Mouse (Mus musculus): ENCODE results near the gene Hba-a1.
"Not testable (repeated sequence)": the region's sequence is repeated elsewhere in the genome, so short reads cannot be mapped to it uniquely, and the experiment has no call there.

The Hba-a1 gene

GRCm38 (mm10) chr11:32296203-32296602 lies 12.9 kb downstream of the Hba-a1 start, which contains the start of gene Hba-a2:
Hba-a2 (plus strand) TSS chr11:32296489.
- DNase-seq (ENCODE audit: low read depth), result not testable (repeated sequence)

DNA sequence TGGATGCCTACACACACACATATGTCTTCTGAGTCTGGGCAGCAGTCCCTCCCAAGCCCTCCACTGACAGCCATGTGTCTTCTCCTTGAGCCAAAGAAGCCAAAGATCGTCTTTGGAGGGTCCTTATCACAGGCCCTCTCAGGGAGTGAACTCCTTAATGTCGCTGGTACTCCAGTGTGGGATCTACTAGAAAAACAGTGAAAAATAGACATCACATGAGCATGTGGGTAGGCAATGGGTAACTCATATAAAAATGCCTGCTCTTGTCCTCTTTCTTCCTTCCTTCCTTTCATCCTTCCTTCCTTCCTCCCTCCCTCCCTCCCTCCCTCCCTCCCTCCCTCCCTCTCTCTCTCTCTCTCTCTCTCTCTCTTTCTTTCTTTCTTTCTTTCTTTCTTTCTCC lies 14.1 kb downstream of the Hba-a1 start:
- DNase-seq (ENCODE audit: low read depth), result not testable (repeated sequence)

DNA sequence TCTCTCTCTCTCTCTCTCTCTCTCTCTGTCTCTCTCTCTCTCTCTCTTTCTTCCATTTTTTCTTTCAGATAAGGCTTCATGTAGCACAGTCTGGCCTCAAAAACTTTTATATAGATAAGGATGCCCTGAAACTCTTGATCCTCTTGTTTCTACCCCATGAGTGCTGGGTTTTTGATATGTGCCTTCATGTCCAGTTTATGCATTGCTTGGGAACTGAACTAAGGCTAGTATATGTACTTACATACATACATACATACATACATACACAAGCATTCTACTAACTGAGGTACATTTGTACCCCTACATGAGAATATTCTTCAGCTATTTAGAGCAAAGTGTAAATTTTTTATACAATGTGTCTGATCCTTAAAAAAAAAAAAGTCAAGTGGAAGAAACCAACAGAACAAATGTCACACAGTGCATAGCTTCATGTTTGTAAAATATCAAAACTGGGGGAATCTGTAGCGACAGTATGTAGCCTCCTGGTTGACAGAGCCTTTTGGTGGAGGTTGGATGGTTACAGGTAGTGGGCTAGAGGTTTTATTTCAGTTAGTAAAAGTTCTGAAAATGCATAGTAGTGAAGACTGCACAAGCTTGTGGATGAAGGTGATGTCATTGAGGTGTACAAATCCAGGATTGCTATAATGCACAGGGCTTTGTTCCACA lies 14.7 kb downstream of the Hba-a1 start:
- no peak for DNase-seq (ENCODE audit: low read depth)

DNA sequence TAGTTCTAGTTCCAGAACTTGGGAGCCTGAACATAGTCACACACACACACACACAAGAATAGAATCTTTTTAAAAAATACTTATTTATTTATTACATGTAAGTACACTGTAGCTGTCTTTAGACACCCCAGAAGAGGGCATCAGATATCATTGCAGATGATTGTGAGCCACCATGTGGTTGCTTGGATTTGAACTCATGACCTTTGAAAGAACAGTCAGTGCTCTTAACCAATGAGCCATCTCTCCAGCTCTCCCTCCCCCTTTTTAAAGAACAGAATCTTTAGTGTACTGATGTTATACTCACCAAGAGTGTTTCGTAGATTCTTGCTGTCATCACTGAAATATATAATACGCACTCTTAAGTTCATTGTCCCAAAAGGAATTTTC lies 15.2 kb downstream of the Hba-a1 start:
- no peak for DNase-seq (ENCODE audit: low read depth)

DNA sequence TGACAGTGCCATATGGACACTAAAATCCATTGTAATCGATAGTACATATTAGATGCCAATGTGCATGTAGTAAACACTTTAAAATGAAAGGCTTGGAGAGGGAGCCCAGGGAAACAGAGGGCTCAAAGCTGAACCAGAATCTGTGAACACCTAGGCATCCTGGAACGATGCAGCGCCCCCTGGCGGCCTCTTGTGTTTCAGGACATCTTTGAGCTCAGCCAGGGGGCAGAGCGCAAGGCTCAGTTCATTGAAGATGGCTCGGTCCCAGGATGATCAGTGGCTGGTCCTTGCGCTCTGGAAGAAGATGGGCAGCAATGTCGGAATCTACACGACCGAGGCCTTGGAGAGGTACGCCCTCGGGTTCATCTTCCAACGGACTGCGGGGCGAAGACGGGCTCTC lies 16.6 kb downstream of the Hba-a1 start, which contains the start of gene Hbq1a:
Hbq1a (plus strand) TSS at position 205 of the 400 bp plus-strand sequence.
- DNase-seq (ENCODE audit: low read depth), result peak; percentile 38

- DNase-seq (ENCODE audit: low read depth), result no peak
These were observed 17.3 kb downstream of the Hba-a1 start for GRCm38 (mm10) chr11:32300279-32301267.

GRCm38 (mm10) chr11:32301506-32301905 lies 18.2 kb downstream of the Hba-a1 start:
- no peak for DNase-seq (ENCODE audit: low read depth)

DNA sequence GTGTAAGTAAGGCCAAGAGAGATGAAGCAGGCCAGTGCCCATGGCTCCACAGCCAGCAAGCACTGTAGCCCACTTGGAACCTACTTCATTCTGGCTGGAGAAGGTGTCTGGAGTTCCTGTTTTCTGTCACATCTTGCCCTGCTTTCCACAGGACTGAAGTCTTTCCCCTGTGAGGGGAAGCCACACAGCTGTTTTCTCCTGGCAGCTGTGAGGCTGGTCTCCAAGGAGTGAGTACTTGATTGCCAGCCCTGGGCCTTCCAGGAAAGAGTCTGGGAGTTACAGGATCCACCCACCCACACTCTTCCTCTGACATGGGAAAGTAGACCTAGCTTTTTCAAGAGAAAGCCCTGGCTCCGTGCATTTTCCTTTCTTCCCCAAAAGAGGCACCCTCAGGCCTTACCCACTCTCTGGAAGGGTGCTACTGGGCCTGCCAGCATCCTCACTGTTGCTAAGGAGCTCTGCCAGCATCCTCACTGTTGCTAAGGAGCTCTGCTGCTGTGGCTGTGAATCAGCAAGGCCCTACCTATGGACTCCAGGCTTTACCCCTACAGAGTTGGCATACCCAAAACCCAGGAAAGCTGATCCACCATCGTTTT lies 19.6 kb downstream of the Hba-a1 start:
- no peak for DNase-seq (ENCODE audit: low read depth)

GRCm38 (mm10) chr11:32303455-32303854 lies 20.1 kb downstream of the Hba-a1 start:
- no peak for DNase-seq (ENCODE audit: low read depth)

- no peak for DNase-seq (ENCODE audit: low read depth)
These were observed 23.7 kb downstream of the Hba-a1 start for GRCm38 (mm10) chr11:32307006-32307405.

DNA sequence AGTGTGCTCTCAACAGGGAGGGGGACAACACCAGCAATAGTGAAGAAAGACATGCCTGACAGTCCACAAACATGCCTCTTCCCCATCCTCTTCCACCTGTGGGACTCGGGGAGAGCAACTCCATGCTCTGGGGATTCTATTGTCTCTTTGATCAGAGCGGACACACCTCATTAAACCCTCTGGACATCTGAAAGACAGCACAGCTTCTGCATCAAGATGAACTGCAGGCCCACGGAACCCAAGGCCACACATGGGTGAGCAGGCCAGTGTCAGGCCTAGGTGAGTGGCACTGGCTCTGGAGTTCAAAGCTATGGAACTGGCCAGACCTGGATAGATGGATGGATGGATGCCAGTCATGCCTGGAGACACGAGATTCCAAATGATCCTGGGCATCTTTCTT lies 26.1 kb downstream of the Hba-a1 start:
- no peak for DNase-seq (ENCODE audit: low read depth)

- no peak for DNase-seq (ENCODE audit: low read depth)
These were observed 26.6 kb downstream of the Hba-a1 start for GRCm38 (mm10) chr11:32309928-32310327.

DNA sequence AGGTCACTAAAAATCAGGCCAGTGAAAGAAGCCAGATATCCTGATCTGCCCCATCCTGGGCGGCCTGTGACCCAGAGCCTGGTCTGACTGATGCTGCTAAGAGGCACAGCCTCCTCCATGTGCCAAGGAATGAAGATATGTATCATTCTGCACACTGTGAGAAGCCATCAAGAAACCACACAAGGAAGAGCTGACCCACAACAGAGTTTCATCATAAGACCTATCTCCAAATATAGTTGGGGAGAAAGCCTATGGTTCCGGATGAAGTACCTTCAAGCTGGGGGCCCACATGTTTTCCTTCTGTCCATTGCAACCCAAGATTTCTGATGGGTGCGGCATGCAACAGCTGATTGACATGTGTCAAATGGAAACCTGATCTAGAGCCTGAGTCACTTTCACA lies 32.7 kb downstream of the Hba-a1 start:
- no peak for DNase-seq (ENCODE audit: low read depth)

DNA sequence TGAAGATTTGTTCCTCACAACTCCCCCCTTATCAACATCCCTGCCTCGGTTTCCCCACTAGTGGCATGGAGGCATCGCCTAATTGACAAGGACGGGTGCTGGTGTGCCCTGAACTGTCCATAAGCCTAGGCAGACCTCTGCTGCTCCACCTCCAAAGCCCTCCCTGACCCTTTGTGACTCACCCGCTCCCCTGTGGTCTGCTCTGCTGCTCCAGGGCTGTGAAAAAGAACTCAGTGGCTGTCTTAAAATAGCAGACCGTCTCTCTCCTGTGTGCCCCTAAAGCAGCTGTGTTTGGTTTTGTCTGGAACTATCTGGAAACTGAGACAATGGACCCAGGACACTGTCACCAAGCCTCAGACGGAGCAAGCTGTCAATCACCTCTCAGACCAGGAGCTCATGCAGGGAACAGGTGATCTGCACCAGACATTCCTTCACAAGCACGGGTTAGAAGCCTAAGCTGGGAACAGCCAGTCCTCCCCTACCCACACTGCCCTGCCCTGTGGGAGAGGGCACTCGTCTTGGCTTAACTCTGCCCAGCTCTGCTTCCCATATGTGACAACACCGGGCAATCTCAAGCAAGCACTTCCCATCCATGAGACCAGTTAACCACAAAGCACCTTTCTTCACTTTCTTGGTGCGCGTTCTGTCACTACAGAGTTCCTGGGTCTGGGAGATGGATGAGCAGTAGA lies 37.3 kb downstream of the Hba-a1 start:
- no peak for DNase-seq (ENCODE audit: low read depth)

DNA sequence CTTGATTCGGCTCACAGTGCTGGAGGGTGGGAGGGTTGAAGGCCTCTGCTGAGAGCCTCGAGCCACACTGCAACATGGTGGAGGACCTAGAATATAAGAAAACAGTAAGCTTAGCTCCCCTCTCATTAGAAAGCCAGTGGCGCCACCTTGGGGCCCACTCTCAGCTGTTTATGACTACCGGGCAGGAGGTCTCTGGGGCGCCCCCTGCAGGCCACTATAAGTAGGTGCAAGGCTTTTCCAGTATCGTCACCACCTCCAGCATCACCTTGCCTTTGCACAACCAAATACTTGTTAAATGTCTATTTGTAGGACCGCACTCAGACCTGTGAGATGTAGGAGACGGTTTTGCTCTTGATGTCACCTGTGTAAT lies 37.9 kb downstream of the Hba-a1 start:
- peak; percentile 64 for DNase-seq (ENCODE audit: low read depth)

GRCm38 (mm10) chr11:32324609-32325008 lies 41.3 kb downstream of the Hba-a1 start:
- DNase-seq (ENCODE audit: low read depth), result peak; percentile 87

DNA sequence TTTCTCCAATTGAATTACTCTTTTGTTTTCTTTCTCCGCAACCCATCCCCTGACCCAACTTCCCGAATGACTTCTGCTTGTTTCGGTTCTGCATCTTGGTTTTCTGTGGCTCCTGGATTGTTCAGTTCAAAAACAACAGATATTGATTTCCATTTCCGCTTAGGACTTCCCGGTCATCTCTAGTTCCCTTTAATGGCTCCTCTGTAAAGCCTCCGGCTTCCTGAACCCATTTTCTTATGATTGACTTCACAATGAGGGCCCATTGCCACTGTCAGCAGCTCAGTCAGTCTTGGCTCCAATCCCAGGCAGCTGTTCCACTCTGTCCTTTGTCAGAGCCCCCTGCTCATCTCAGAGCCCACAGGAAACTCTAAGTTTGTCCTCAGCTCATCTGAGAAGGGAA lies 47.8 kb downstream of the Hba-a1 start:
- no peak for DNase-seq (ENCODE audit: low read depth)

- no peak for DNase-seq (ENCODE audit: low read depth)
These were observed 48.5 kb downstream of the Hba-a1 start for GRCm38 (mm10) chr11:32331861-32332260.

DNA sequence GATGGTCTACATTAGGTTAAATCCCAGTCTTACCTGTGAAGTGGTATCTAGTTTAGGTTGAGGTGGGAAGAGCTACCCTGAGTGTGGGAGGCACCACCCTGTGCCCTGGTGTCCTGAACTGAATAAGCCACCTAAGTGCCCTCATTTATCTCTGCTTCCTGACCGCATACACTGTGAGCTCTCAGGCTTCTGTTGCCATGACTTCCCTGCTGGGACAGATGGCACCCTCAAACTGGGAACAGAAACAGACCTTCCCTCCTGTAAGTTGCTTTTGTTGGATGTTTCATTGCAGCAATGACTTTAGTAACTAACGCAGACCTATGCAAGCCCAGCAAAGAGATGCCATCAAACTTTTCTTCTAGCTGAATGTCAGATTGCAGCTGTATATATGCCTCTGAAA lies 49.9 kb downstream of the Hba-a1 start:
- no peak for DNase-seq (ENCODE audit: low read depth)

All from naive thymus-derived CD4-positive, alpha-beta T cell, adult 2 months (primary cell).